Mouse (Mus musculus): ENCODE measurements around the gene Gsto2.

The Gsto2 gene

DNA sequence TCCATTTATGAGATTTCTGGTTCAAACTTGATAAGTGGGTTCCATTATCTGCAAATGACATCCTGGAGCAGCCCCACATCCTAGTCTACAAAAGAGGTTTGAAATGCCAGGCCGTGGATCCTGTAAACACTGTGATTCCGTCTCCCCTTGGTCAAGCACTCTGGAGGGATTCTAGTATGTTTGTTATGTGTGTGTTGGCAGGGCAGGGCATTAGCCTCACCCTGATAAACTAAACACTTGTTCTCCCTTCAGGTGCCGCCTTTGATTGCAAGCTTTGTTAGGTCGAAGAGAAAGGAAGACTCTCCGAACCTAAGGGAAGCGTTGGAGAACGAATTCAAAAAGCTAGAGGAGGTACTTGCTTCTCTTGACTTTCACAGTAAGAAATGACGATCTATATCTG, 6.2 kb upstream of the Gsto2 start:
- no peak for DNase-seq

GRCm38 (mm10) chr19:47862581-47862980, 2.8 kb upstream of the Gsto2 start:
- DNase-seq: no peak

DNA sequence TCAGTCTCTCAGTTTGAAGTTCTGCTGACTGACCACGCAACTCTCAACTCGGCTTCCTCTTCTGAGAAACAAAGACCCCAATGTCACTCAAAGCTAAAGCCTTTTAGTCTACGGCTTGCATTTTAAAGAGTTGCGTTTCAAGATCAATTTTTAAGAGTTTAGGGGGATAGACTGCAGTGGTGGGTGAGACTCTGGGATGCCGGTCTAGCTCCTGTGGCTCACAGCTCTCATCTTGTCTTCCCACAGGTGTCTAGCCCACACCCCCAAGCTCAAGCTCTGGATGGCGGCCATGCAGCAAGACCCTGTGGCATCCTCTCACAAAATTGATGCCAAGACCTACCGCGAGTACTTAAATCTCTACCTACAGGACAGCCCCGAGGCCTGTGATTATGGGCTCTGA, 1.3 kb upstream of the Gsto2 start:
- DNase-seq: no peak

GRCm38 (mm10) chr19:47864721-47865120, 613 bp upstream of the Gsto2 start:
- no peak for DNase-seq

DNA sequence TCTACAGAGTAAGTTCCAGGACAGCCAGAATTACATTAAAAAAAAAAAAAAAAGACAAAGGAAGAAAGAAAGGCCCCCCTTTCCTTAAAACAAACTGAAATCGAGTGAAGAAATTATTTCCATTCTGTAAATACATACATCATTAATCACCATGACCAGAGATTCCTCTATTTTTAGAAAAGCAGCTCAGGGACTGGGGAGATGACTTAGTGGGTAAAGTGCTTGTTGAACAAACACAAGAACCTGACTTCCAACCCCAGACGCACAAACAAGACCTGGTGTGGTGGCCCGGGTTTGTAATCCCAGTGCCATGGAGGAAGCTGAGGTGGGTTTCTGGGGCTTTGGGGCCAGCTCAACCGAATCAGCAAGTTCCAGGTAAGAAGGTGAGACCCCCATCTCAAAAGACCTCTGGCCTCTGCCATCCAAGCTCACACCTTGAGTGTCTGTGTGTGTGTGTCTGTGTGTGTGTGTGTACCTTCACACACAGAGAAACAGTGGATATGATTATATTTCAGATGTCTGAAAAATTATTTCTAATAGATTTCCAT, 2.4 kb downstream of the Gsto2 start:
- no peak for DNase-seq

GRCm38 (mm10) chr19:47868951-47869350, 3.6 kb downstream of the Gsto2 start:
- no peak for DNase-seq

DNA sequence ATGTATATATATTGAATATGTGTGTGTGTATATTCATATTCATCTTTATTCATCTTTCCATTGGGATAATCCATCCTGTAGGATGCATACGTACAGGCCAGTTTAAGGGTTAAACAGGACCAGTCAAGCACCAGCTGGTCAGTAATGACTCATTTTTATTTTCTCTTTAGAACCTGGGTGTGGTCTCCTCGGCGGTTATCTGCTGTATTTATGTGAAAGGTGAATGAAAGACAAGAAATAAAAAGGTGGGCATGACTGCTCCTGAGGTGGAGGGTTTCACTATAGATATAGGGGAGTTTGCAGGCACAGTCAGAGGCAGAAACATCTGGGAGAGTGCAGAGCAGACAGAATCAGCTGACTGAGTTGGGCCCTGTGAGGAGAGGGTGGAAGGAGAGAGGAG, 4.2 kb downstream of the Gsto2 start:
- DNase-seq: no peak

DNA sequence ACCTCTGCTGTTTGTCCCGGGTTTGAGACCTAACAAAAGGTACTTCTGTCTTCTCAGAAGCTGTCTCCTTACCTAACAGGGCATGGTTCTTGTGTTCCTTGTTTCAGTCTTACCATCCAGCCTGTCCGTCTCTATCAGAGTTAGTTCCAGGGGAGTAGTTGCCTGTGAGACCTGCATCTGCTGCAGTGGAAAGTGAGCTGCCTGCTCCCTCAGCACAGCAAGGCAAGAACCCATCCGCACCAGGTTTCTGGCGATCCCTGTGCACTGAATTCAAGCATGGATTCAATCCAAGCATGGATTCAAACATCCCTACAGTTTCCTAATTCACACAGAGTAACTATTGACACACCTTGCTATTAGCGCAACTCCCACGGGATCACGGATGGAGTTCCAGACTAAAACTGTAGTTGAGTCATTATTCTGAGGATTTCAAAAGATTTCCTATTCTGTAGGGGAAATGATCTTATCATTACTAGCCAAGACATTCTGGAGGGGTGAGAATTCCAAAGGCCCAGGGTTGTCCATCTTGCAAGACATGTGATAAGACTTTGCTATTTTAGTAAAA, 4.8 kb downstream of the Gsto2 start:
- DNase-seq: no peak

DNA sequence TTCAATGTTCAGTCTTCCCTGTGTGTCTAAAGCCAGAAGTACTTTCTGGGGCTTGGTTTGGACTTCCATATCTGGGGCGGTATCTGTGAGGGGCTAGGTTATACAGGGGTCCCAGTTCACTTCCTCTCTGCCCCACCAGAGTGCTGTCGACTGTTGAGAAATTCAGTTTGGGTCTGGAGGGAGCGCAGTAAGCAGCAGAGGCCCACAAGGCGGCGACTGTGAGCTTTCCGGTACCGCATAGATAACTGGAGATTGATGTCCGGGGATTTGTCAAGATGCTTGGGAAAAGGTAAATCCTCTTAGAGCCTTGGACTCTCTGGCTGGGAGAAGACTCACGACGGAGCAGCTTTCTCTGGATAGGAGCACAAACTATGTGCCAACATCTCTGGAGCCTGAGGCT, 6.2 kb downstream of the Gsto2 start:
- DNase-seq: no peak

DNA sequence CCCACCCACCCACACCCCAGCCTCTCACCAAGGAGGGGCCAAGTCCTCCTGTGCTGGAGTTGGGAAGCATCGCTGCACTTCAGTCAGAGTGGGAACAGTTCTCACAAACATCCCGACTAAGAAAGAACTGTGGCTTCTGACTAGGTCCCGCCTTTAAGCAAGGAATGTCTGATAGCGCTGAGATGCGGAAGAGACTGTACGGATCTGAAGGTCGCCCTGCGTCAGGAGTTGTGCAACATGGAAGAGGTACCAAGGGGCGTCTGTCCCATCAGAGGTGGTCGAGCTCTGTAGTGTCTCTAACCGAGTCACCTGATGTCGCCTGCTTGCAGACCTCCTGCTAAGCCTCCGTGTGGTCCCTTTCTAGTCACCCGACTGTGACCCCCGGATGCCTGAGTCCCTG, 10.9 kb downstream of the Gsto2 start:
- DNase-seq: no peak

GRCm38 (mm10) chr19:47881538-47881937, 16.2 kb downstream of the Gsto2 start:
- DNase-seq: no peak

- peak; percentile 95 for DNase-seq
Measured at GRCm38 (mm10) chr19:47882151-47882881, 17.0 kb downstream of the Gsto2 start.

- no peak for DNase-seq
Measured at GRCm38 (mm10) chr19:47882882-47883254, 17.5 kb downstream of the Gsto2 start.

DNA sequence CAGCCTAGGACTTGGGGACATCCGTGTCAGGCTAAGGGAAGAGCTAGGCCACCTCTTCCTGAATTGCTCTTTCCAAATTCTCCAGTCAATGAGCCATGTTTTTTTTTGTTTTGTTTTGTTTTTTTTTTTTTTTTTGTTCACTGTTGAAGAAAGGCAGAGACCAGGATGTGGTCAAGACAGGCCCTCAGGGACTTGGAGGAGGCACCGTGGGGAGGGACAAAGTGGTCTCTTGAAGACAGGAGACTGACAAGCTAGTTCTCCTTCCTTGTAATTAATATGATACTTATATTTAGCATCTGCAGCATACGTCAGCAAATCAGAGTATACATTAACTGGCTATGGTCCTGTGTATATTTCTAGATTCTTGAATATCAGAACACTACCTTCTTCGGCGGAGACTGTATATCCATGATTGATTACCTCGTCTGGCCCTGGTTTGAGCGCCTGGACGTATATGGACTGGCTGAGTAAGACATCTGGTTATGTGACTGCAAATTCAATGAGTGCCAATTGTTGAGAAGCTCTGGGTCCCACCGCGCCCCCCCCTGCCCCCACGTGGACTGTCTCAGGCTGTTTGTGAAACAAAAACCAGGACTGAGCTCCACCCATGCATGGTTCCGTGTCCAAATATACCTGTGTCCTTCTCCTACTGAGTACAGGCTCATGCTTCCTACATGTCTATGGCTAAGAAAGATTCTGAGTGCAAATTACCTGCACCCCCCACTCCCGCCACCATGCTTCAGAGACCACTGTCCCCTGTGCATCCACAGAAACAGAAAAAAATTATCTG, 19.2 kb downstream of the Gsto2 start:
- DNase-seq: peak; percentile 73 to 78

DNA sequence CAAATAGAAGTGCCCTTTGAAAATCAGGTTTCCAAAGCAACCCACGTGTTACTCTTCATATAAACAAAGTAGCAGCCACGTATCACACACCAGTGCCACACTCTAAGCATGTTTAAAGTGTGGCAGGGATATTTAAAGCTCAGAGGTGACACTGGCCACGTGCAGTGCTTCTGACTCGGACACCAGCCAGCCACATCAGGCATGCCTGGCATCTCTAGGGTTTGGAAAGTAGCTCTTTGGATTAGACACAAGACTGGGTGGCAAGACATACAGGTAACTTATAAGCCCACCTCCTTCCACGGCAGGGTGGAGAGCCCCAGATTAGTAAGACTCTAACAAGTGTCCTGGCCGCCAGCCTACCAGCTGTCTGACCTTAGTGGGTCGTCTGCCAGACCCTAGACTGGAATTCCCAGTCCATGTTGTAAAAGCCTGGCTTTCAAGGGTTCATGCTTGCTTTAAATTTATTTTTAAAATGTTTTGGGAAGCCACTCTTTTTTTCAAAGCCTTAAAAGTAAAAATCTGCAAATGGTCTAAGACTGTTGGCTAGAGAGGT, 19.9 kb downstream of the Gsto2 start:
- DNase-seq: no peak

DNA sequence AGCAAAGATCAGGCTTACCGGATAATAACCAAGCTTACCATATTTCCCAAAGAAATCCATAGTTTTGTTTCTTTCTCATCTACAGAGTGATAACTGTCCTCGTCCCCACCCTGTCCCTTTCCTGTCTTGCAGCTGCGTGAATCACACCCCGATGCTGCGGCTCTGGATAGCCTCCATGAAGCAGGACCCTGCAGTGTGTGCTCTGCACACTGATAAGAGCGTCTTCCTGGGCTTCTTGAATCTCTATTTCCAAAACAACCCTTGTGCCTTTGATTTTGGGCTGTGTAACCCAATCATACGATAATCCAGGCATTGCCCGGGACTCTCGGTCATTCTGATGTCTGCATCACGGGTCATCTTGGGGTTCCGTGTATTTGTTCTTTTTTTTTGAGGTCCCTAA, 20.6 kb downstream of the Gsto2 start:
- DNase-seq: no peak

DNA sequence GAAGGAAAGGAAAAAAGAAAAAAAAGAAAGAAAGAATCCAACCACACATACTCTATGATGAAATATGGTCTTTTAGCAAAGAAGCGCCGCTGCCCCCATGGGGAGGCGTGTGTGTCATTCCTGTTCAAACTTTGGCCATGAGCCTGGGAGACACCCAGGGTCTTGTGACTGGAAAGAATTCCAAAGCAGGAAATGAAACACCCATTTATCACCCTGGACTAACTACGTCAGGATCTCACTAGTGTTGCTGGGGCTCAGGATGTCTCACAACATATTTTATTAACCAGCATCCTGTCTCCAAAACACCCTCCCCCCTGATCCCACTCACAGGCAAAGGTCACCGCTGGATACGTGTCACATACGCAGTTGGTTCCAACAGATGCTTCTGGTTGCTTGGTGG, 21.3 kb downstream of the Gsto2 start:
- DNase-seq: no peak

DNA sequence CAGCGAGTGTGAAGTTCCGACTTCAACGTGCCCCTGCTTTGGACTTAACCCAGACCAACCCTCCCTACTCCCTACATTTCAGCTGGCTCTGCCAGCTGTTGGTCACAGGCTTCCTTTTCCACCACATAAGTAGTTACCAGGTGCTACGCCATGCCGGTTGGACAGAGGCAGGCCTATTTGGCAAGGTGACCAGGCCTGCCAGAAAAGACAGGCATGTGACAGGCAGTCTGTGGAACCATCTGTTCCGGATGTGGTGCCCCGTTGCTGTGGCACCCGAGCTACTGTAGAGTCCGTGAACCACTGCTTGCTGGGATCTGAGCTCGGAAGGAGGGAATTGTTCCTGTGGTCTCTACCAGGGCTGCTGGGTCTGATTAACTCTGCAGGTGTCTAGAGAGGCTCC, 22.1 kb downstream of the Gsto2 start:
- DNase-seq: peak; percentile 80 to 84

GRCm38 (mm10) chr19:47888037-47888436, 22.7 kb downstream of the Gsto2 start:
- peak; percentile 87 to 92 for DNase-seq

GRCm38 (mm10) chr19:47890489-47891130, 25.3 kb downstream of the Gsto2 start:
- DNase-seq: peak; percentile 45 to 48

DNA sequence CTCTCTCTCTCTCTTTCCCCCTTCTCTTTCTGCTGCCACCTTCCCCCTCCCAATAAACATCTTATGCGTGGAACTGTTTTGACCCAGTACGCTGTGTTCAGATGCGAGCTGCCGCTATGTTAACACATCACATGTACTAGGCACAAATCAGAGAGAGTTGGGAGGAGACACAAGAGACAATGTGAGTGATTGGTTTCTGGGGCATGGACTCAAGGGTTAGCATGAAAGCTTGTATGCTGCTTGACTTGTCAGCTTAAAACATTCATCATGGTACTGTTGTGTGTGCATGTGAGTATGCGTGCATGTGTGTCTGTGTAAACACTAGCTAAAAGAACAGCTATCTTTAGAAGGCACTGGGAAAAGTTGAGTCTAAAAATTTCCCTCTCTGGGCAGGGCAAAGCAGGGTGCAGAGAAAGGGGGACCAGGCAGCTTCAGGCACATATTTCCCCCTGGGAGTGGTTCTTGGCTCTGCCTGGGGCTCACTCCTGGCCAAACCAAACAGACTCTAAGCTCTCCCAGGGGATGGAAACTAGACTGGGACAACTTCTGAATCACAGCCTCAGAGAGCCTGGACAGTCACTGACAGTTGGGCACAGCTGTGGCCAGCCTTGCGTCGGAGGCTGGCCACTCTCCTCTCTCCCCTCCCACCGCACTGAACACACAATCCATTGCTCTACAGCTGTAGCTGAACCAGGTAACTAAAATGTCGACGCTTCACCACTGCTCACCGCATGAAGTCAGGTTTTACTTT, 26.4 kb downstream of the Gsto2 start:
- peak in 1 of 2 experiments; percentile 5 for DNase-seq

DNA sequence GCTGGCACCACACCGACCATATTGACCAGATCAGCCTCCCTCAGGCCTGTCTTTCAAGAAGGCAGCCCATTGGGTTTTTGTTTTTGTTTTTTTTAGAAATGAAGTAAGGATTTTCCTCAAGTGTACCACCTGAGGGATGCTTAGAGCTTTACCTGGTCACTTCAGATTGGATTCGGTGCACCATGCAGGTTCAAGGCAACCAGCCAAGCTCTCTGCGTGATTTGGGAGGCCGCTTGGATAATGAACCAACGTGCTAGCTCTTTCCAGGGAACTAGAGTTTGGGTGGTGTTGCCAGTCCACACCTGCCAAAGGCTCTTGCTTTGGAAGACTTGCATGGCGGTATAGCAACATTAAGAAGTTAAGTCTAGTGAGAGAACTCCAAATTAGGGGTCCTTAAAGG, 27.8 kb downstream of the Gsto2 start:
- DNase-seq: peak in 1 of 2 experiments; percentile 15
